Mouse (Mus musculus): ENCODE measurements around the gene Myo10.

The Myo10 gene

DNA sequence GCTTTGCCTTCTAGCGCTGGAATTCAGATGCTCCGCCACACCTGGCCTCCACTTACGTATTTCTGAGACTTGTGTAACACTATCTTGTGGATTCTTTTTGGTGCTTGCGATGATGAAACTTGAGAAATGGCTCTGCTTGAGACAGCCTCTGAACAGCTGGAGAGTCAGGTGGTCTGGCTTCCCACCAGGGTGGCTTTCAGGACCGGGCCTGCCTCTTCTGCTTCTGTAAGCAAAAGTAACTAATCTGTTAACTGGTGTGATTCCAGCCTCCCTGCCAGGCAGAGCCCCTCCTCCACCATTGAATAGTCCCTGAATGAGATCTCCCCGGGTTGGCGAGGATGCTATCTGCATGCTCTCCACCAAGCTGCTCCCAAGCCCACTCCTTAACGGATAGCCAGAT is 140.0 kb downstream of the Myo10 start:
- DNase-seq (ENCODE audit: low spot score) = peak; percentile 72

DNA sequence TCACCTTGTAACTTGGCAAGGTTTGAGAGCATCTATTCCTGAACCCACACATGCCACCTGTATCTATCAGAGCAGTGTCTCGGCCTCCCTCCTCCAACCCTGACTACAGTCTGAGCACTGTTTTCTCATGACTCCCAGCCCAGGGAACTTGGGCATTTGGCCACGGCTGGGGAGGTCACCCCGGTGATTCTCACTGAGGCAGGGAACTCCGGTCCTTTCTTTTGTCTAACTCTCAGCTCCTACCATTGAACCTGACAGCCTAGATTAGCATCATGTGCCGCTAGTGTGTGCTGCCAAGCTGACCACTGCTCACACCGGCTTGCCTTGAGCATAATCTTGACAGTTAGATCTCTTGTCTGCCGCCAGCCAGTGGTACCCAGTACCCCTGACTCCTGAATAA is 140.8 kb downstream of the Myo10 start:
- DNase-seq (ENCODE audit: low spot score) = no peak

- DNase-seq (ENCODE audit: low spot score) = no peak
Measured at GRCm38 (mm10) chr15:25764653-25765352, 142.5 kb downstream of the Myo10 start.

- peak; percentile 42 for DNase-seq (ENCODE audit: low spot score)
Measured at GRCm38 (mm10) chr15:25767777-25768176, 145.5 kb downstream of the Myo10 start.

GRCm38 (mm10) chr15:25769524-25770255 is 147.4 kb downstream of the Myo10 start:
- DNase-seq (ENCODE audit: low spot score) = no peak

- DNase-seq (ENCODE audit: low spot score) = no peak
Measured at GRCm38 (mm10) chr15:25771782-25772181, 149.5 kb downstream of the Myo10 start.

DNA sequence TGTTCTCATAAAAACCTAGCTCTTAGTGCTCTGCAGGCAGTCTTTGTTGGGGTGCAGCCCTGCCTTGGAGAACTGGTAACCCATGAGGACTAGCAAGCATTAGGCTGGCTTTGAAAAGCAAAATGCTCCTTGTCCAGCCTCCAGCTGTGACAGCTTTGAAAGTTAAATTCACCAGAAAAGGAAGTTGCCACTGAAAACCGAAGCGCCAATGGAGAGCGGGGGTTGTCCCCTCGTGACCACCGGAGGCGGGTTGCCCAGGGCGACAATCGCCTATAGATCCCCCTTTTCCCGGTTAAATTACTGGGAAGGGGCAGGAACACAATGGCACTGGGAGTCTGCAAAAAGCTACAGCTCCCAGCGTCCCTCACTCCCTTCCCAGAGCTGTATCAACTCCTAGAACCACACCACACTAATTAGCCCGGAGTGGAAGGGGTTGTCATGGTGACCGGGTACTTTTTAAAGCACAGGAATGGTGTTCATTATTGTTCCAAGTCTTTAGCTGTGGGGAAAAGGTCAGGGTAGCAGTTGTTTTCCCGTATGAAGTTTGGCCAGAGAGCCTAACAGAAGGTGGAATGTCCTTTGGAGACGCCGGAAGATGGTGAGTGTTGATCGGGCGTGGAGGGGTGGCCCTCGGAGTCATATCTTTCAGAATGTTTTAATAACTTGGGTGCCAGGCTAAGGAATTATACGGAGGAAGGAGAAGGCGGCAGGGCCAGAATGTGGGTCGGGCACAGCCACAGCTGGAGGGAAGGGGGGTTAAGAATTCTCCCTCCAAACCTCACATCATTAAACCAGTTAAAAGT is 151.6 kb downstream of the Myo10 start:
- peak; percentile 92 for DNase-seq (ENCODE audit: low spot score)

GRCm38 (mm10) chr15:25778937-25779336 is 156.6 kb downstream of the Myo10 start:
- no peak for DNase-seq (ENCODE audit: low spot score)

DNA sequence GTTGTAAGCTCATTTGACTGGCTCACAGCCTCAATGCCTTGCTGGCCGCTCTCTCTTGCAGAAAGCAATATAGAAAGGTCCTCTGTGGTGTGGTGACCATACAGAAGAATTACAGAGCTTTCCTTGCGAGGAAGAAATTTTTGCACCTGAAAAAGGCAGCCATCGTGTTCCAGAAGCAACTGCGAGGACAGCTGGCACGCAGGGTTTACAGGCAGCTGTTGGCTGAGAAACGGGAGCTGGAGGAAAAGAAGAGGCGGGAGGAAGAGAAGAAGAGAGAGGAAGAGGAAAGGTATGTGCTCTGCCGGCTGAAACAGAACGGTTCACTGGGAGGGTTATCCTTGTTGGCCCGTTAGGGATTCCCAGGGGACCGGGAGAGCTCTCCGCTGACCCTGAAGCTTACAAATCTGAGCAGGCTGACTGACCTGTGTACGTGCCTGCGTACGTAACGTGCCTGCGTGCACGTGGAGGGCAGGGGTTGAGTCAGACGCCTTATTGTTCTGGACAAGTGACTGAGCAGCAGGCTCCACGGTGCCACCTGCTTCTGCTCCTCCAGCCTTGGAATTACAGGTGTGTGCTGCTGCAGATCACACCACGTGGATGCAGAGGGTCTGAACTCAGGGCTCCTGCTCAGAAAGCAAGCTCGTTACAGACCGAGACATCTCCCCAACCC is 157.3 kb downstream of the Myo10 start:
- no peak for DNase-seq (ENCODE audit: low spot score)

DNA sequence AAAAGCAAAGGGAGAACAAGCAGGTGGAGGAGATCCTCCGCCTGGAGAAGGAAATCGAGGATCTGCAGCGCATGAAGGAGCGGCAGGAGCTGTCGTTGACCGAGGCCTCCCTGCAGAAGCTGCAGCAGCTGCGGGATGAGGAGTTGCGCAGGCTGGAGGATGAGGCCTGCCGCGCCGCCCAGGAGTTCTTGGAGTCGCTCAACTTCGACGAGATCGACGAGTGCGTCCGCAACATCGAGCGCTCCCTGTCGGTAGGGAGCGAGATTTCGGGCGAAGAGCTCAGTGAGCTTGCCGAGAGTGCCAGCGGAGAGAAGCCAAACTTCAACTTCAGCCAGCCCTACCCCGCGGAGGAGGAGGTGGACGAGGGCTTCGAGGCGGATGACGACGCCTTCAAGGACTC is 158.7 kb downstream of the Myo10 start:
- DNase-seq (ENCODE audit: low spot score) = no peak

DNA sequence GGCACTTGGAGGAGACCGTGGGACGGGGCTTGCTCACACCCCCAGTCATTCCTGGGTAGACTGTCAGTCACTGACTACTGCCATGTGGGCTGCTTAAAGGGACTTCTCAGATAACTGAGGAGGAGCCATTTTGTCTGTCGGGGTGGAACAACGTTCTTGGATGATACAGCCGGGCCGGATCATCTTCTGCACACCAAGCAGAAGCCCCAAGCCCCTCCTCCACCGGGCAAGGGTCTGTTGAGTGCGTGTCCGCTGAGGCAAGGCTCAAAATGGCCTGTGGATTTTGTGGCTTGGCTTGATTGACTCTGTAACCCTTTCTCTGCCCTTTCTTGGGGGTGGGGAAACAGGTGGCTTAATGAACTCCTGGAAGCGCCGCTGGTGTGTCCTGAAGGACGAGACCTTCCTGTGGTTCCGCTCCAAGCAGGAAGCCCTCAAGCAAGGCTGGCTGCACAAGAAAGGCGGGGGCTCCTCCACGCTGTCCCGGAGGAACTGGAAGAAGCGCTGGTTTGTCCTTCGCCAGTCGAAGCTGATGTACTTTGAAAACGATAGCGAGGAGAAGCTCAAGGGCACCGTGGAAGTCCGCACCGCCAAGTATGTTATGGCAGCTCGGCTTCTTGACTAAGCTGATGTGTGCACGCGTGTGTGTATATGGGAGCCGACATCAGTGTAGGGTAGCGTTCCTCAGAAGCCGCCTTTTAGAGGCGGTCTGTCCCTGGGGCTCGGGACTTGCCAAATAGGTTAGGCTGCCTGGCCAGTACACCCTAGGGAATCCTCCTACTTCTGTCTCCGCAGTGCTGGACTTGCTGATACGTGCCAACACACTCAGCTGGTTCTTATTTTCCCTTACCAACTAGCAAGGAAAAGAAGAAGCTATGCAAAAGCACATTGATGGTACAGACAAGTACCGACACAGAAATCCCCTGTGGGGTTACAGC is 163.4 kb downstream of the Myo10 start:
- DNase-seq (ENCODE audit: low spot score) = no peak

DNA sequence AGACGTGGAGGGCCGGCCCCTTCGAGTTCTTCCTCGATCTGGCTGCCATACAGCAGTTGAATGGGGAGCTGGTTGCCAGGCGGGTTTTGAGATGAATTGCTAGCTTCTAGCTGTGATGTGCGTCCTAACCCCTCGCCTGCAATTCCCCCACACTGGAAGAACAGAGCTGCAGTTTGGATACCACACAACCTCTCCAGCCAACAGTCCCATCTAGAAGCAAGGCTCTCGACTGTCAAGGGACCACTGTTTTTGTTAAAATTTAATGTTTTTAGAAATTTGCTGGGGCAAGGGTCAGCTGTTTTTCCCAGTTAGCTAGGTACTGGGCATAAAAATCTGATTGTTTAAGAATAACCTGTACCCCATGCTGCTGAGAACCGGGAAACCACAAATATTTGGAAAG is 165.1 kb downstream of the Myo10 start:
- no peak for DNase-seq (ENCODE audit: low spot score)

DNA sequence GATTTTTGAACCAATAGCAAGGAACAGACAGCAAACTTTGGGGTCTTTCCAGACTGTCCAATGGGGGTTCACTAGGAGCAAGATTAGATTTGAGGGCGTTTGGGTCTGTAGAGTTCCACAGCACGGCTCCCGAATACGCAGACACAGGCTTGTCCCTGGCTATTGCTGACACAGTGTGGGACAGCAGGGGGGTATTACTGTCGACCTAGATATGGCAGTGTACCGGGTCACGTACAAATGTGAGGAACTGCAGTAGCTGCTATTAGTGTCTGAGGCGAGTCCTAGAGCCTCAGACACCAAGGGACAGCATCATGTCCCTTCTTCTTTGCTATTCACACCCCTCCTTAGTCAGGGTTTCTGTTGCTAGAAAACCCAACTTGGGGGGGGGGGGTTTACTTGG is 165.6 kb downstream of the Myo10 start:
- no peak for DNase-seq (ENCODE audit: low spot score)

DNA sequence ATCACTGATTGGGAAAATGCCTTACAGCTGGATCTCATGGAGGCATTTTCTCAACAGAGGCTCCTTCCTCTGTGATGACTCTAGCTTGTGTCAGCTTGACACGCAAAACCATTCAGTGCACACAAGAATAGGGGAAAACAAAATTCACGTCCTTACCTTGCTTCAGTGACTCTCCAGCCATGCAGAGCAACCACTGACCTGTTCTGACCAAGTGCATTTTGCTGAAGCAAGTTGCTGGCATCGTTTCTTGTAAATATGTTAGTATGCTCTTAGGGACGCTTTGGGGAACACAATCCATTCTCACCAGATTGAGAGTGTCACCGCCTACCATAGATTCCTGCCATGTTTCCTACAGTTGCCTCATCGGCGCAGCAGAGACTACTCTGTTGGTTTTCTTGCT is 166.2 kb downstream of the Myo10 start:
- no peak for DNase-seq (ENCODE audit: low spot score)

- DNase-seq (ENCODE audit: low spot score) = no peak
Measured at GRCm38 (mm10) chr15:25789241-25789640, 166.9 kb downstream of the Myo10 start.

- no peak for DNase-seq (ENCODE audit: low spot score)
Measured at GRCm38 (mm10) chr15:25791660-25792353, 169.5 kb downstream of the Myo10 start.

DNA sequence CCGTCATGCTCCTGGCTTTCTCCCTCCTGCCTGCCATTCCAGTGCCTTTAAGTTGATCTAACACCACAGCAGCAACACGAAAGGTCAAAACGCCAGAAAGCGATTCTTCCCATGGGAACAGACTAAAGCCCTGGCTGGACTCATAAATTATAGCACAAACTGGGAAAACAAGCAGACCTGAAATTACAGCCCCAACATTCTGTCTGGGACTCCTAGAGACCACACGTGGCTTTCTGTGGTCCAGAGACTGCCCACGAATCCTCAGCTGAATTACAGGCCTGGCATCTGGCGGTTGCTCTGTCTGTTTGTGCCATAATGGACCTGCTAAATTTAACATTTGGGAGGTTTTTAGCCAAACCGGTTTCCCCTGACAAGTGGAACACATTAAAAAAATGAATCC is 171.8 kb downstream of the Myo10 start:
- peak; percentile 53 for DNase-seq (ENCODE audit: low spot score)

GRCm38 (mm10) chr15:25795496-25795895 is 173.2 kb downstream of the Myo10 start:
- DNase-seq (ENCODE audit: low spot score) = no peak

DNA sequence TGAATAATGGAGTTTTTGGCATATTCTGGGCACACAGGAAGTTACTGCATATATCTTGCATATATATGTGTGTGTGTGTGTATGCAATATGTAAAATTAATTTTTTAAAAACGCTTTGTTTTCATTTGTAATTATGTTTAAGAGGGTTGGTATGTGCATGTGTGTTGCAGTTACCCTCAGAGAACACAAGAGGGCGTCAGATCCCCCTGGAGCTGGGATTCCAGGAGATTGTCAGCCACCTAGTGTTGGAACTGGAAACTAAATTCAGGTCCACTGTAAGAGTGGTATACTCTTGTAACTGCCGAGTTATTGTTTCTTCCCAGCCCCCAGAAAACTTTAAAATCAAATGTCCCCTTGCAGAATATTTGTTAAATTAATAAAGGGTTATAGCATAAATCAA is 174.0 kb downstream of the Myo10 start:
- peak; percentile 71 for DNase-seq (ENCODE audit: low spot score)

- no peak for DNase-seq (ENCODE audit: low spot score)
Measured at GRCm38 (mm10) chr15:25797179-25797578, 174.9 kb downstream of the Myo10 start.

DNA sequence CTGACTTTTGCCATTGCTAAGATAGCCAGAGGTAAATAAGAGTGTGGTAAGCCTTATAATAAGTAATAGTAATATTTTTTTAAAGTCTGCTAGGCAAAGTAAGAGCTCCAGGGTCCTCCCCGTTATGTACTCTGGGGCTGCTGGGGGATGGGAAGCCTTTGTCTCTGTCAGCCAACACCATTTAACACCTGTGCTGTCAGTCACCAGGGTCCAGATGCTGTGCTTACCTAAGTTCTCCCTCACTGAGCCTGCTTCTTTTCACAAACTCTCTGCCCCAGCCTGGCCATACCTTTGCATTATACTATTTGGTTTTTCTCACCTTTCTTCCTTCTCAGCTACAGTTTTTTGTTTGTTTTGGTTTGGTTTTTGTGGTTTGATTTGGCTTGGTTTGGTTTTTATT is 175.6 kb downstream of the Myo10 start:
- no peak for DNase-seq (ENCODE audit: low spot score)

All from embryo, embryonic 10 days (tissue).